In the genomic region with DNA sequence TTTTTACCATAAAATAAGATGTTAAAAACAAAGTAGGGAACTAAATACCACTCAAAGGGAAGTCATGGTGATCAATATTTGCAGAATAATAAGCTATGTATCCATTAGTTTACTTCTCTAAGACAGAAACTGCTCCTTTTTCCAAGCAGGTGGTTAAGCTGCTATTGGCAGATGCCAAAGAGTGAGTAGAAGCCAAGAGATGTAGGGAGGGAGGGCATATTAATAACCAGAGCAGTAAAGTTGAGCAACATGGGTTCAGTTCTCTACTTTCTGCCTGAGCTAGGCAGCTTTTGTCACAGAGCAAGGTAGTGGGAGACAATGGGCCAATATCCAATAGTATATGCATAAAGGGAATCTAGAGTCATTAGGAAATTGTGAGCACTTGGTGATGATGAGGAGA, we compare ENCODE assay signal across 23 mouse cellular contexts.
"Had no signal": no experiment of that assay in that cellular context is flagged by ENCODE, and none has a peak within 500 bp of the region (broad histone marks: within the 10 kb centered on the region; RNA-seq: fewer than 3 reads in every experiment).

No protein-coding gene starts in this region.

- H3K4me3 ChIP-seq: heart, embryonic 10.5 days; heart, embryonic 13.5 days; heart, embryonic 15.5 days; hindbrain, embryonic 13.5 days; hindbrain, embryonic 15.5 days; left cerebral cortex, adult 2 months; limb, embryonic 10.5 days; limb, embryonic 12.5 days; liver, embryonic 13.5 days; liver, embryonic 15.5 days had no signal

- H3K4me1 ChIP-seq: heart, embryonic 10.5 days; heart, embryonic 13.5 days; heart, embryonic 15.5 days; hindbrain, embryonic 13.5 days; hindbrain, embryonic 15.5 days; limb, embryonic 10.5 days; limb, embryonic 12.5 days; liver, embryonic 13.5 days; liver, embryonic 15.5 days had no signal

- H3K27ac ChIP-seq: heart, embryonic 10.5 days; heart, embryonic 13.5 days; heart, embryonic 15.5 days; hindbrain, embryonic 13.5 days; hindbrain, embryonic 15.5 days; hindbrain, postnatal 0 days; left cerebral cortex, adult 2 months; limb, embryonic 10.5 days; limb, embryonic 12.5 days; liver, embryonic 13.5 days; liver, embryonic 15.5 days had no signal

- H3K27me3 ChIP-seq: heart, embryonic 13.5 days; heart, embryonic 15.5 days; hindbrain, embryonic 13.5 days; hindbrain, embryonic 15.5 days; limb, embryonic 12.5 days; liver, embryonic 13.5 days; liver, embryonic 15.5 days had no signal

- DNase-seq: gastrocnemius, postnatal 14 days; heart, adult 18-20 months; heart, postnatal 14 days; heart, postnatal 36 days; kidney, adult 11 months; kidney, adult 2 months; kidney, adult 9 months; kidney, postnatal 10 days; kidney, postnatal 25 days; kidney, postnatal 4 days; liver; liver, embryonic 13.5 days; liver, postnatal 0 days had no signal
